Mouse (Mus musculus) heart, postnatal 25 days (tissue): ENCODE results near the gene Trmt10c. TPM values are rescaled to one million over a fixed set of nuclear protein-coding genes. Genes with fewer than 3 reads are reported as not detected.
"Not testable (repeated sequence)": the region's sequence is repeated elsewhere in the genome, so short reads cannot be mapped to it uniquely, and the experiment has no call there.

Experiments
- DNase-seq: peaks from one replicate; pipeline ENCODE4 v3.0.0; 2022; ENCODE audit warnings: low spot score
- intact Hi-C: fragments of 180-260 bp; cut with DNase I; formaldehyde crosslinking; loops from one replicate; pipeline ENCODE4 v1.15.1; 2025
- total RNA-seq, 2 experiments: library from RNA; stranded (reverse); gene quantifications; 2 replicates each; pipeline ENCODE4 v1.2.3; 2021

Gene Trmt10c
- 10 to 100 TPM; 11.0 to 11.3 TPM for total RNA-seq

DNA sequence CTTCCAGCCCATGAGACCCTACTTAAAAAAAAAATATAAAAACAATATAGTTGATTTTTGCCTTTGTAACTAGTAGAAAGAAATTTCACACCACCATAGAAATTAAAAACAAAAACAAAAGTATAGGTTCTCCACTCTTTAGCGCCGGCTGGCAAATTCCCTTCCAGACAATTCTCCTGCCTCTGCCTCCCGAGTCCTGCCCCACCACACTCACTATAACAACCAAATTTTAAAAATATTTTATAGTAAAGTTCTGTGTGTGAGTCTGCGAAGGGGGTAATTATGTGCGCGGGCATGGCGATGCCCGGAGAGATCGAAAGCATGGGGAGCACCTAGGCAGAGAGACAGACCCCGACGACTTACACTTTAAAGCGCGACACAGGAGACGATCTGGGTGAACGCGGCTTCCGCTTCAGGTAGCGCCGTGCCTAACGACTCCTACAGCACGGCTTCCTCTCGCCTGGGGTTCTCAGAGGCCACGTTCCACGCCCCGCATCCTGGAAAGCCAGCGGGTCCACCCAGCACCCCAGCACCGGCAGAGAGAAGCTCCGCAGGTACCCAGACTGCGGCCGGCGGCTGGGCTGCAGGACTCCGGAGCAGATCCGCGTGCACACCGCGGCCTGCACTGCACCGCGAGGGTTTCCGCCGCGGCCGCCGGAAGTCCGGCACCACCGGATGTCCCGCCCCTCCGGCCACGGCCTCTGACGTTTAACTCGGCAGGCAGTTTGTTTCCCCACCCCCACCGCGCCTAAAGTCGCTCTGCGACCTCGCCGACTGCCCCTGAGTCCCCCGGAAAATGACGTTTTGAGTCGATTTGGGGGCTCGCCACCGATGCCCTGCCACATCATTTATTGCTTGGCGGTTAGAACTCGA, at the start of gene Trmt10c:
Gene Trmt10c, minus strand, starts transcription at position 682 of the 873 bp plus-strand sequence.
- intact Hi-C loops: no loop called here
- DNase-seq: peak; percentile 84

DNA sequence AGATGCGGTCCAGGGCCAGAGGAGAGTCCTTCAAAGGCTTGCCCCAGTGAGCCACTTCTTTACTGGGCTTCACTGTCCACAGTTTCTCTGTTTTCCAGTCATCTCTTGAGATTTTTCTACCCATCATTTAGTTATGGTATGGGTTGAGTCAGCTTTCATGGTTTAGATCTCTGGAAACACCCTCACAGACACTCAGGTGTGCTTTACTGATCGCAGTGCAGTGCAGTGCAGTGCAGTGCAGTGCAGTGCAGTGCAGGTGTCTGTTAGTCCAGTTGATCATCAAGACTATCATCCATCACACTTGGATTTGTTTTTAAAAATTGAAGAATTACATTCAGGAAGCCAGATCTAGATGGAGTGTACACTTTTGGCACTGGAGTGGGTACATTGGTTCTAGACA, 48.7 kb upstream of the Trmt10c start:
- intact Hi-C loops: no loop called here
- no peak for DNase-seq

DNA sequence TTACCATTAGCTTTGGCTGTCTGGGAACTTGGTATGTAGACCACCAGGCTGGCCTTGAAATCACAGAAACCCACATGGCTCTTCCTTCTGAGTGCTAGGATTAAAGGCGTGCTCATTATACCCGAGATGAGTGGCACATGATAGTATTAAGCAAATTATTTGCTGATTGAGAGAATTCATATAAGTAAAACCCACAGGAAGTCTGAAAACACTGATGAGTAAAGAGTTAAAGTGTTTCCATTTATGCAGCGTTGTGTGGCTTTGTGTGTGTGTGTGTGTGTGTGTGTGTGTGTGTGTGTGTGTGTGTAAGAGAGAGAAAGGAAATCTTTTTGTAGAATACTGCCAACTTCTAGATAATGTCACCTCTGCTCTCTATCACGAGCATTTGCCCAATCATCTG, 44.1 kb upstream of the Trmt10c start:
- DNase-seq: no peak

DNA sequence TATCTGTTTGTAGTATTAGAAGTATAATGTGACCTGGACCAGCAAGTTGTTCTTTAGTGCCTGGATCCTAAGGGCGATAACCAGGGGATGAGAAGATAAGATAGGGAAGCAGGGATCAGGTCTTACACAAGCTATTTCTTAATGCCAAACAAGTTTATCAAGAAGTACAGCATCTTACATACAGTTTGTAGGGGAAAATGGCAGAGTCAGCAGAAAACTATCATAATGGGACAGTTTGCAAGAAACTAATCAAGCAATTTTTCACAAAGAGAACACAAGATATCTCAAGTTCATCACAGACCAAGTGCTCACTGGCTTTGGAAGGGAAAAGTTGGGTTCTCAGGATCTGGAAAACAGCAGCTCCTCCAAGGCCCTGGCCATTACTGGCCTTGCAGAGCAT, 41.8 kb upstream of the Trmt10c start:
- no peak for DNase-seq
- intact Hi-C loops: loop anchor here (5.0 kb wide), 2 partner anchors 38 to 112 kb away; partner anchors contain the start of gene Rpl24

More for the DNA sequence above, 44.1 kb upstream of the Trmt10c start:
- intact Hi-C loops: no loop called here

DNA sequence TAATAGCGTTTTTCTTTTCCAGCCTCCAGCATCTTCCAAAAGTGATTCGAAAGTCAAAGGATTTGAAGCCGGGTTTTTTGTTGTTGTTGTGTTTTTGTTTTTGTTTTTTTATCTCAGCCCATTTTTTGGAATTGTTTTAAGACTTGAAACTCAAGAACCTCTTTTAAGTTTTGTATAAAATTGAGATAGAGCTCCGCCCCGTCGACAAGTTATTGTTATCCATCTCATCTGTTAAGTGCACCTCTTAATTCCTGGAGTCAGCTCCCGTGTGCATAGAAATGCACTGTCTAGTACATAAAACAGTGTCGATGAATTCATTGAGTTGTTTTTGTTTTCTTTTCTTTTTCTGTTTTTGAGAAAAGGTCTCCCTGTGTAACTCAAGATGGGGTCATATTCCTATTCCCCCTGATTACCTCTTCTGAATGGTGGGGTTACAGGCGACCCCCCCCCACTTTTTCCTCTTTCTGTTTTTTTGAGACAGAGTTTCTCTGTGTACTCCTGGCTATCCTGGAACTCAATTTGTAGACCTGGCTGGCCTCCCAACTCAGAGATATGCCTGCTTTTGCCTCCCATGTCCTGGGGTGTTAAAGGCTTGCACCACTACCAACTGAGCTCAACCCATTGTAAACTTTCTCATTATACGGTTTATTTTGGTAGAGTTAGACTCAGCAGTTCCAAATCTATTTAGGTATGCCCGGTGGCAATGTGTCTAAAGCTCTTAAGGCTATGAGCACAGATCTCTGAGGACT, 38.7 kb upstream of the Trmt10c start:
- intact Hi-C loops: loop anchor here (5.0 kb wide), 2 partner anchors 41 to 109 kb away; partner anchors contain the start of gene Rpl24
- DNase-seq: no peak

DNA sequence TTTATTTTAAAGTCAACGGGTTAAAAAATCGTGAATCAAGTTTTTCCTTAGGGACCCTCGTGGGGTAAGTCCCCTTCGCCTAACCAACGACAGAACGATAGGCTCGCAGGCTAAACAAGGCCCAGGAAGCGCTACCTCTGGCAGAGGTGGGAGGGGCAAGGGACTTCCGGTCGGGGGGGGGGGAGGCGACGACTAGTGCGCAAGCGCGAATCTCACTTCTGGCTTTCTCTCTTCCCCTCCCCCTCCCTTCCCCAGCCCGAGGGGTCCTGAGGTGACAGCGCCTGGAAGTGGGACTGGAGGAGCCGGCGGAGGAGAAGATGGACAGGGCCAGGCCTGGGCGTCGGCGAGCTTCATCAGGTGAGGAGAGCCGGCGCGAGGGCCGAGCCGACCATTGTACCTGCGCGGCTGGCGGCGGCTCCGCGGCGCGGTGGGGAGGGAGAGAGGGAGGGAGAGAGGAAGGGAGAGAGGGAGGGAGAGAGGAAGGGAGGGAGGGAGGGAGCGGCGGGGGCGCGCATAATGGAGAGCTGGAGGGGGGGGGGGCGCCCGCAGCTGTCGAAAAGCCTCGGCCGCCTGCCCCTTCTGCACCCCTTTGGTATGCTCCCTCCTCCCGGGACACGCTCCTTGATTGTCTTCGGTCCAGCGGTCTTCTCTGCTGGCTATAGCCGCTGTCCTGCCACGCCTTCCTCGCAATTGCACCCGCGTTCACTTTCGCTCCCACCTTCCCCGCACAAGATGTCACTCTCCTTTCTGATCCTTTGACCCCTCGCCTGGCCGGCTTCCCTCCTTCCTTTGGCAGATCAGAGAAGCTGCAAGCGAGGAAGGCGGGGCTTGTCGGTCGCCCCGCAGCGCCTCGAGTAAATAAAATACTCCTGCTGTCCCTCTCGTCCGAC, 37.8 kb upstream of the Trmt10c start:
- DNase-seq: peak; percentile 64
- intact Hi-C loops: loop anchor here (5.0 kb wide), 2 partner anchors 42 to 108 kb away; partner anchors contain the start of gene Rpl24

DNA sequence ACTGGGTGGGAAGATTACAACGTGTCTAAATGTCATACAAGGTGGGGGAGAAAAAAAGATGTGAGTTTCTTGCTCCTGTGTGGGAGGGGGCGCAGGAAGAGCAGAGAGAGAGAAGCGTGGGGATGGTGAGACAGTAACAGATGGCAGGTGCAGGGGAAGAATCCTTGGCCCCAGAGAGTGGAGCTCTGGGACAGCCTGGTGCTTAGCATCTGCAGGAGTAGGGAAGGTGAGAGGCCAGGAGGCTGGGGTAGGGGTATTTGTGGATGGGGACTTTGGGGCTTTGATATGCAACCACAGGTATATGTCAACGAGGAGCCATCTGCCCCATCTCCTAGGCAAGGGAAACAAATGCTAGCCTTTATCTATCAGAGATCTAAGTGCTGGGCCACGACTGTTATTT, 36.9 kb upstream of the Trmt10c start:
- no peak for DNase-seq
- intact Hi-C loops: loop anchor here (5.0 kb wide), 1 partner anchor 42 kb away; no protein-coding TSS in a partner anchor

DNA sequence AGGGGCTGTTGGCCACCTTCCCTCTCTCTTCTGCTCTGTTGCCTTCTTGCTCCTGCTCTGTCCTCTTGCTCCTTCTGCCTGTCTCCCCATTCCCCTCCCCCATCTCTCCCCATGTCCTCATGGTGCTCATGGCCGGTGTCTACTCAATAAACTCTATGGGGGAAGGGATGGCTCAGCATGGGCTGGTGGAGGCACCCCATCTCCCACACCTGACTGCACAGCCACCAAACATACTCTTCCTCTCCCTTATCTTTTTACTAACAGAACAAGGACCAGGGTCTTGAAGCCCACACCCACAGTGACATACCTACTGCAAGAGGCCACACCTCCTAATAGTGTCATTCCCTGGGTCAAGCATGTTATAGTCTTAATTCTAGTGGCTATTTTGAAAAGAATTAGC, 36.5 kb upstream of the Trmt10c start:
- intact Hi-C loops: loop anchor here (5.0 kb wide), 1 partner anchor 42 kb away; no protein-coding TSS in a partner anchor
- DNase-seq: no peak

DNA sequence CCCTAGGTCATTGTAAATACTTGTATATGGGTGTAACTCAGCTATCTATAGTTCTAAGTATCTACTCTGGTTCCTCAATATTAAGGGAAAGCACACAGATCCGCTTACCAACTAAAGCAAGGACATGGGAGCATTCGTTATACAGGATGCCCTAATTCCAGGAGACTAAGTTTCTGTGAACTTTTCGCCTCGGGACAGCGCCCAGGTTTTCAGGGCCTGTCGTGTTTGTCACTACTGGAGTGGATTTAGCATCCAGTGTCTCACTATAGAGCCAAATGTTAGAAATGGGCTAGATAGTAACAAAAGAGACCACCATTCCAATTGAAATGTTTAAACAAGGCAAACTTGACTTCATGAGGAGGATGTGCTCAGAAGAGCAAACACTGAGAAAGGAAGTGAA, 35.5 kb upstream of the Trmt10c start:
- intact Hi-C loops: loop anchor here (5.0 kb wide), 1 partner anchor 41 kb away; no protein-coding TSS in a partner anchor

DNA sequence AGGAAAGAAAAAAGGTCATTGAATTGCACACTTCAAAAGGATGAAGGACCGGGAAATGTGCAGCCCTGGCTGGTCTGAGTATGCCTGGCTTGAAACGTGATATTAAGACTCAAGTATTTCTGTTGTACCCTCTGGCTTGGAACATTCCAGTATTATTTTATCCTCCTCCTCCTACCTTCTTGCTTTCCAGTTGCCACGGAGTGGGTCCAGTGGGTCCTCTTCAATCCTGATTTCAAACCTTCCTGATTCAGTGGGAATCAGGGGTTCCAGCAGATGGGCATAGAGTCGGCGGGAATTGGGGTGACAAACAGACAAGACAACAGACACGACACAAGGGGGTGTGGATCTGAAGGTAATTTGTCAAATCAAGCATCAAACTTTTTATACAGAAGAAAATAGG, 34.9 kb upstream of the Trmt10c start:
- intact Hi-C loops: loop anchor here (5.0 kb wide), 1 partner anchor 40 kb away; no protein-coding TSS in a partner anchor
- no peak for DNase-seq

More for the DNA sequence above, 35.5 kb upstream of the Trmt10c start:
- DNase-seq: not testable (repeated sequence)

DNA sequence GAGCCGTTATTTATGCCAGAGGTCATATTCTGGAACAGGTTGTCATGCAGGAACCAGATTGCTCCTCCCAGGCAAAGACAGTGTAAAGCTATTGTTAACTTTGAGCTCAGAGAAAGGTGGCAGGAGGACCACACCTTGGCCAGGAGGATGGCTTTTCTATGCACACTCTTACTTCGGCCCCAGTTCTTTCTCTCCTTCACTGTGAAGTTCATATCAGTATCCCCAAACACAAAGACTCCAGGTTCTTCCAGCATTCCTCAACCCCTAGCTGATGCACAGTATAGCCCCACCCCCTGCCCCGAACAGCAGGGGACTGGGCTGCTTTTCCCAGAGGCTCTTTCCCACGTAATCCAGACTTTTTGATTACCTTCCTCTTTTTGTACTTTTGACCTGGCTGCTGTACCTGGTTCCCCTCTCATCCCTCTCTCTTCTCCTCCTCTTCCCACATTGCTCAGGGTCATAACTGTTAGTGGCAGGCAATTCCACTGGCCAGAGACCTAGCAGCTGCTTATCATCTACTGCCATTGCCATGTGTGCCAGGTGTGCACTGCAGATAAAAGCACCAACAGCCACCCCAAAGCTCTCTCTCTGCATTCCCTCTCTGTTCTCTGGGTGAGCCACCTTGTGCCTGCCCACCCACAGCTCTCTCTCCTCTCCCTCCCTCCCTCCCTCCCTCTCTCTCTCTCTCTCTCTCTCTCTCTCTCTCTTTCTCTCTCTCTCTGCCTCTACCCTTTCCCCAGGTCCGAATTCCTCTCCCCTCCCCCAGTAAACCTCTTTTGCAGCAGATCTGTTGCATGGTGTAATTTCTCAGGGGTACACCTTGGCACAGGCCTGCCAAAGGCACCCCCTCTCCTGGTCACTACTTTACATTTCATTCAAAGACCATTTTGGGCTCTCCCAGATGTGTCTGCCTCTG, 34.0 kb upstream of the Trmt10c start:
- DNase-seq: no peak
- intact Hi-C loops: loop anchor here (5.0 kb wide), 1 partner anchor 39 kb away; no protein-coding TSS in a partner anchor

DNA sequence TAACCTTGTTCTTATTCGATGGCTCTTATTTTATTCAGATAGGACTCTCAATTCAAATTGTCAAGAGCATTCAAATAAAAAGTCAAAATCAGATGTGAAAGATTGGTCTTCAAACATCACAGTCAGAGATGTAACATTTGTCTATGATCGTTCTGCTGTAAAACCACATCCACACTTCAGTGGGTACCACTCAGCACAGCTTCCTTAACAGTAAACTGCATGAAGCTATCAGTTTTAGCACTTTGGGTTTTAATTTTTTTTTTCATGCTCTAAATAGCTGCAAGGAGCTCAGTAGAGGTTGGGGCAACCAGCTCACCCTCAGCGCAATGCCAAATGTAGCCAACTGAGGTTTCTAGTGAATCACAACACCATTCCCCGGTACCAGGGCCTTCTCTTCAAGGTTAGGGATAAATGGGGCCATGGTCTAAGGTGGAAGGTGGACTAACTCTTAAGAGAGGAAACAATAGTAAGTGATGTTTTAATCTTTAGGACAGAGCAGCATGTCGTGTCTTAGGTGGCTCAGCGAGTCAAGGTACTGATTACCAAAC, 31.0 kb upstream of the Trmt10c start:
- intact Hi-C loops: loop anchor here (5.0 kb wide), 1 partner anchor 64 kb away; no protein-coding TSS in a partner anchor
- no peak for DNase-seq

DNA sequence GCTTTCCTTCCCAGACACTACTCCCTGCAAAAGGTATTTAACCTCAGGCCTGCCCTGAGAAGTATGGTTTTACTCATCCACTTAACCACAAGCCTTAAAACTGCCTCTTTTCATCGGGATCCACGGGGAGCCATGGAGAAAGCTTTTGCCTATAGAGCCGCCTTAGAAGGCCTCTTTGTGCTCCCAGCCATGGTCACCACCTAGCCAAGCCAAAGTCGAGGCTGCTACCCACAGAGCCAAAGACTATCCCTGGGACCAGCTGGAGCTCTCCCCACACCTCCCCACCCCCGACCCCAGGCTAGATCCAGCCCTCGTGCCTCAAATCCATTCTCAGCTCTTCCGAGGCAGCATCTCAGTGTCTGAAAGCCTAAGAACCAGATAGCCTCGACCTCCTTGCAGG, 28.5 kb upstream of the Trmt10c start:
- DNase-seq: no peak
- intact Hi-C loops: loop anchor here (5.0 kb wide), 1 partner anchor 66 kb away; no protein-coding TSS in a partner anchor

DNA sequence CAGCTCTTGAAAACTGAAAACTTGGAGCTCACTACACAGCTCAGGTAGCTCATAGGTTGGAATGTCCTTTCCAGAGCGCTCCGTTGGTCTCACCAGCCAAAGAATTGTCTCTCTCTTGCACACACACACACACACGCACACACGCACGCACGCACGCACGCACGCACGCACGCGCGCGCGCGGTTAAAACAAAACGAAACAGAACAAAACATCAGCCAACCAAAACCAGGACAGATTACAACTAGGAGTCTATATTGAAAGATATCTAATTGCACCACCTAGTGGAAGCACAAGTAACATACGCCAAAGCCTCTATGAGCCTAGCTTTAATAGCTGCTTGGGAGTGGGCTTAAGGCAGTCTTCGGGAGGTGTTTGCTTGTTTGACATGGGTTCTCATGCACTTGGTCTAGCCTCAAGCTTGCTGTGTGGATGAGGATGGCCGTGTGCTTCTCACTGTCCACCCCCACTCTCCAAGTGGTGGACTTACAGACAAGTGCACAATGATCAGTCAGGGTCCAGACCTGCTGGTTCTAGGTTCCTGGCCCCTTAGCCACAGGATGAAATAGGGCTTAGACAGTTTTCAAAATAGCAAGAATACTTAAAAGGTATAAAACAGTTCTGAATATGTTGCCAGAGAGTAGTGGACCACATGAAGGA, 26.8 kb upstream of the Trmt10c start:
- peak; percentile 12 for DNase-seq
- intact Hi-C loops: no loop called here

DNA sequence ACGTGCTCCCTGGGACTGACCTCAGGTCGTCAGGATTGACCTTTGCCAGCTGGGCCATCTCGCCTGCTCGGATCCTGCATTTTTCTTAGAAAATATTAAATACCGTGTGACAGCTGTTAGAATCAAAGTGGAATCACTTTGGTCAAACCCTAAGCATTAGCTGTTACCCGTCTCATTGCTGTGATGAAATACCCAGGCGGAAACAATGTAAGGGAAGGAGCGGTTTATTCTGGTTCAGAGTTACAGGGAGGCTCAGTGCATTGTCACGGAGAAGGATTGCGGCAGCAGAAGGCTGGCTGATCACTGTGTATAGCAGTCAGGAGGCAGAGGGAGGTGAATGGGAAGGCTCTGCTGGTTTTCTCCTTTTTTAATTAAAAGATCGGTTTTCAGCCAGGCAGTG, 25.4 kb upstream of the Trmt10c start:
- intact Hi-C loops: loop anchor here (2.0 kb wide), 1 partner anchor 112 kb away; no protein-coding TSS in a partner anchor
- DNase-seq: no peak

DNA sequence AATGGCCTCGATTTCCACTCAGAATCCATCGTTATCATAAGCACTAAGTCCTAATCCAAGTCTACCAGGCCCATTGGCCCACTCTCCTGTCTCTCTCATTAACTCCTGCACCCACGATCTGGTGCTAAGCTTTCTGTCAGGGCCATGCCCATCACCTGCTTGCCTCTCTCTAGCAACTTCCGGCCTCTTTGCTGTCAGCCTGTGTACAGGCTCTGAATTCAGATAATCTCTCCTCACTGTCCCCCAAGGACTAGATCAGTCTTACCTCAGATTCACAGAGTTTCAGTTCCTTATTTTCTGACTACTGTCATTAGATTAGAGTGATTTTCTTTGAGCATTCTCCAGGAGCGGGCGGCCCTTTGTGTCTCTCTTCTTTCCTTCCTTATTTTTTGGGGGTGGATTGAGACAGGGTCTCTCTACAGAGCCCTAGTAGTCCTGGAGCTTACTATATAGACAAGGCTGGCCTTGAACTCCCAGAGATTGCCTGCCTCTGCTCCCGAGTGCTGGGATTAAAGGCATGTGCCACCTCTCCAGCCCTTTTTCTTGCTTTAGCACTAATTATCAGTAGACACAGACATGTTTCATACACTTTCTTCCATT, 24.5 kb upstream of the Trmt10c start:
- intact Hi-C loops: loop anchor here (2.0 kb wide), 1 partner anchor 111 kb away; no protein-coding TSS in a partner anchor
- DNase-seq: no peak

DNA sequence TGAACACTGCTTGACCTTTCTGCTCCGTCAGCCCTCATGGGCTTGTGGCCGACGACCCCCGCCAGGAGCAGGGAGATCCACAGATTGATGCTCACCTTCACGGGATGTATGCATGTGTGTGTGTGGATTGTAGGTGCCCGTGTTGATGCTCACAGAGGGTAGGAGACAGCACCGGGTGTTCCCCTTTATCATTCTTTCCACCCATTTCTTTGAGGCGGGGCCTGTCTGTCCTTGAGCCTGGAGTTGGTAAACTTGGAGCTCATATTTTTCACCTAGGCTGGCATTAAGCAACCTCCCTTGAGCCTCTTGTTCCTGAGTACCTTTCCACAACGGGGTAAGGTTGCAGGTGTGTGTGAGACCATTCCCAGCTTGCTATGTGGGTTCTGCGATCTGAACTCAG, 20.5 kb upstream of the Trmt10c start:
- no peak for DNase-seq
- intact Hi-C loops: no loop called here
